Mouse (Mus musculus) small intestine, adult 2 months (tissue): ENCODE measurements around the gene Mtmr6.

ENCODE experiments used
- CTCF ChIP-seq: fragments of 200-500 bp; IDR thresholded peaks from 2 replicates; pipeline ENCODE4 v1.5.1; 2012; ENCODE audit warnings: low read depth, mild to moderate bottlenecking, control low read depth, inconsistent platforms, low read length, moderate library complexity, mixed read lengths; ENCODE audit not compliant: insufficient replicate concordance, insufficient read length; ENCODE audit errors: extremely low read depth
- POLR2A ChIP-seq: fragments of 200-500 bp; IDR thresholded peaks from 2 replicates; pipeline ENCODE4 v1.6.1; 2012; ENCODE audit warnings: low read depth, mild to moderate bottlenecking, control low read depth, inconsistent platforms, low read length, moderate library complexity

GRCm38 (mm10) chr14:60286194-60286863, 21.3 kb downstream of the Mtmr6 start:
- TF ChIP-seq POLR2A (no peak), CTCF (no peak)
